Mouse (Mus musculus): ENCODE results near the gene Sesn1. TPM values are rescaled to one million over a fixed set of nuclear protein-coding genes. Genes with fewer than 3 reads are reported as not detected.

The Sesn1 gene
- total and polyA plus RNA-seq, 3 experiments: 11.7 TPM; not detected in 1

- no peaks in the 10 kb centered on the region for H3K79me2 ChIP-seq (ENCODE audit: control insufficient read depth, insufficient read depth, low read length, poor library complexity)
- no peaks in the 10 kb centered on the region for H3K9me3 ChIP-seq (replicated peaks; ENCODE audit: insufficient read depth, low read length)
- no peak overlapping the region for H3K9ac ChIP-seq (ENCODE audit: control insufficient read depth, low read depth, low read length, poor library complexity, severe bottlenecking)
- H3K27me3 ChIP-seq (ENCODE audit: control insufficient read depth in 1 of 2, insufficient read depth in 2 of 2, low read length in 2 of 2): no peaks in the 10 kb centered on the region
- no peaks in the 10 kb centered on the region for H3K36me3 ChIP-seq (ENCODE audit: control insufficient read depth in 1 of 2, insufficient read depth in 2 of 2, low read length in 2 of 2)
- no peak overlapping the region for H3K27ac ChIP-seq (ENCODE audit: control insufficient read depth, low read depth, low read length)
- no peaks in the 10 kb centered on the region for H3K4me1 ChIP-seq (ENCODE audit: control insufficient read depth in 1 of 2, insufficient read depth in 2 of 2, low read length in 2 of 2)
- no peak overlapping the region for H3K4me3 ChIP-seq (ENCODE audit: control insufficient read depth in 1 of 2, insufficient read depth in 1 of 2, low read depth in 2 of 2, low read length in 2 of 2)
- TF ChIP-seq GABPA (IDR thresholded peaks at IDR 0.05; ENCODE audit: low read depth, low read length): no peak
- no peak for TF ChIP-seq UBTF (IDR thresholded peaks at IDR 0.05; ENCODE audit: borderline replicate concordance, insufficient read depth, low read depth, low read length)
- no peak for TF ChIP-seq E2F4 (IDR thresholded peaks at IDR 0.05; ENCODE audit: borderline replicate concordance, low read depth, low read length)
- TF ChIP-seq TCF12 (IDR thresholded peaks at IDR 0.05; ENCODE audit: low read depth, low read length): no peak
- no peak for TF ChIP-seq TAL1 (IDR thresholded peaks at IDR 0.05; ENCODE audit: low read length)
- no peak for TF ChIP-seq MAFK (IDR thresholded peaks at IDR 0.05; ENCODE audit: borderline replicate concordance, low read depth, low read length)
- no peak for TF ChIP-seq ZKSCAN1 (IDR thresholded peaks at IDR 0.05; ENCODE audit: low read depth, low read length)
- TF ChIP-seq POLR2AphosphoS2 (IDR thresholded peaks at IDR 0.05; ENCODE audit: low read length): no peak
- no peak for TF ChIP-seq BHLHE40 (IDR thresholded peaks at IDR 0.05; ENCODE audit: borderline replicate concordance, low read depth, low read length)
- no peak for TF ChIP-seq KAT2A (conservative IDR thresholded peaks at IDR 0.05; ENCODE audit: low read depth, low read length)
- no peak for DNase-seq (ENCODE audit: low read depth, low spot score)
Measured at GRCm38 (mm10) chr10:41875624-41876023, 65.9 kb downstream of the Sesn1 start.

GRCm38 (mm10) chr10:41878344-41878743 lies 68.6 kb downstream of the Sesn1 start:
- no peak overlapping the region for H3K4me3 ChIP-seq (ENCODE audit: control insufficient read depth in 1 of 2, insufficient read depth in 1 of 2, low read depth in 2 of 2, low read length in 2 of 2)
- H3K4me1 ChIP-seq (ENCODE audit: control insufficient read depth in 1 of 2, insufficient read depth in 2 of 2, low read length in 2 of 2): no peaks in the 10 kb centered on the region
- H3K9ac ChIP-seq (ENCODE audit: control insufficient read depth, low read depth, low read length, poor library complexity, severe bottlenecking): no peak overlapping the region
- no peaks in the 10 kb centered on the region for H3K79me2 ChIP-seq (ENCODE audit: control insufficient read depth, insufficient read depth, low read length, poor library complexity)
- H3K9me3 ChIP-seq (replicated peaks; ENCODE audit: insufficient read depth, low read length): no peaks in the 10 kb centered on the region
- no peaks in the 10 kb centered on the region for H3K36me3 ChIP-seq (ENCODE audit: control insufficient read depth in 1 of 2, insufficient read depth in 2 of 2, low read length in 2 of 2)
- no peak overlapping the region for H3K27ac ChIP-seq (ENCODE audit: control insufficient read depth, low read depth, low read length)
- TF ChIP-seq ZC3H11A (IDR thresholded peaks at IDR 0.05; ENCODE audit: low read depth, low read length): no peak
- TF ChIP-seq TCF12 (IDR thresholded peaks at IDR 0.05; ENCODE audit: low read depth, low read length): no peak
- H3K27me3 ChIP-seq (ENCODE audit: control insufficient read depth in 1 of 2, insufficient read depth in 2 of 2, low read length in 2 of 2): no peaks in the 10 kb centered on the region
- no peak for DNase-seq (ENCODE audit: low read depth, low spot score)

- Histone ChIP-seq H3K36me3 (ENCODE audit: control insufficient read depth in 1 of 2, insufficient read depth in 2 of 2, low read length in 2 of 2) (no peaks in the 10 kb centered on the region), H3K27ac (ENCODE audit: control insufficient read depth, low read depth, low read length) (no peak overlapping the region), H3K9me3 (replicated peaks; ENCODE audit: insufficient read depth, low read length) (no peaks in the 10 kb centered on the region), H3K4me1 (ENCODE audit: control insufficient read depth in 1 of 2, insufficient read depth in 2 of 2, low read length in 2 of 2) (no peaks in the 10 kb centered on the region), H3K4me3 (ENCODE audit: control insufficient read depth in 1 of 2, insufficient read depth in 1 of 2, low read depth in 2 of 2, low read length in 2 of 2) (no peak overlapping the region), H3K27me3 (ENCODE audit: control insufficient read depth in 1 of 2, insufficient read depth in 2 of 2, low read length in 2 of 2) (no peaks in the 10 kb centered on the region), H3K79me2 (ENCODE audit: control insufficient read depth, insufficient read depth, low read length, poor library complexity) (no peaks in the 10 kb centered on the region), H3K9ac (ENCODE audit: control insufficient read depth, low read depth, low read length, poor library complexity, severe bottlenecking) (no peak overlapping the region)
- TF ChIP-seq RCOR1 (IDR thresholded peaks at IDR 0.05; ENCODE audit: low read depth, low read length) (no peak), POLR2A (IDR thresholded peaks at IDR 0.05; ENCODE audit: control insufficient read depth in 1 of 2, insufficient read depth in 1 of 2, low read depth in 1 of 2, low read length in 2 of 2, poor library complexity in 1 of 2) (no peak), HCFC1 (IDR thresholded peaks at IDR 0.05; ENCODE audit: low read depth, low read length) (no peak), CHD1 (IDR thresholded peaks at IDR 0.05; ENCODE audit: low read depth, low read length) (no peak), KAT2A (conservative IDR thresholded peaks at IDR 0.05; ENCODE audit: low read depth, low read length) (no peak), USF1 (IDR thresholded peaks at IDR 0.05; ENCODE audit: low read depth, low read length) (no peak), MYC (IDR thresholded peaks at IDR 0.05; ENCODE audit: low read depth, low read length) (no peak), MAX (IDR thresholded peaks at IDR 0.05; ENCODE audit: low read length) (no peak), MXI1 (IDR thresholded peaks at IDR 0.05; ENCODE audit: low read depth, low read length) (no peak), ZKSCAN1 (IDR thresholded peaks at IDR 0.05; ENCODE audit: low read depth, low read length) (no peak), SIN3A (IDR thresholded peaks at IDR 0.05; ENCODE audit: low read length) (no peak), ETS1 (IDR thresholded peaks at IDR 0.05; ENCODE audit: low read depth, low read length) (no peak), MEF2A (IDR thresholded peaks at IDR 0.05; ENCODE audit: extremely low read depth, insufficient replicate concordance, low read depth, low read length, poor library complexity, severe bottlenecking) (no peak), TBP (IDR thresholded peaks at IDR 0.05; ENCODE audit: low read depth, low read length) (no peak), ZMIZ1 (IDR thresholded peaks at IDR 0.05; ENCODE audit: low read depth, low read length) (no peak)
- DNase-seq (ENCODE audit: low read depth, low spot score): no peak
Measured at GRCm38 (mm10) chr10:41879675-41880074, 69.9 kb downstream of the Sesn1 start.

Data from MEL (cell line).